Mouse (Mus musculus) kidney, adult 8-10 months (tissue): ENCODE measurements around the gene Cpne8.

Source experiments
- DNase-seq, 2 experiments: peaks; one replicate each; pipeline ENCODE4 v3.0.0; 2022

Cpne8 gene

DNA sequence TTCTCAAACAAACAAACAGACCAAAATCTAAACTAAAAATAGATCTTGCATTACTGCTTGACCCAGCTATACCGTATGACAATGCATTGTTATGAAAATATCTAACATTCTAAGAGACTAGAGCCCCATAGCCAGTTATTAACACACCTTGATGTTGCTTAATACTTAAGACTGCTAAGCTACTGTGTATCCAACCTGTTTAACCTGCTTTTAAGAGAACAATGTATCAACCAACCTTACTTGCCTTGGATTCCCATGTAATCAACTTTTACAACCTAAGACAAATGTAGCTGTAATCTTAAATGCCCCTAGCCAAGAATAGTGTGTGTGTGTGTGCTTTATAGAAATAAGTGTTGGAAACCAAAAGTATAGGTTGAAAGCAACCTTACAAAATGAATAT, 233.2 kb downstream of the Cpne8 start:
- DNase-seq: no peak
